Mouse (Mus musculus) midbrain, embryonic 16.5 days (tissue): ENCODE data around the gene Hnrnpc. TPM values are rescaled to one million over a fixed set of nuclear protein-coding genes. Genes with fewer than 3 reads are reported as not detected.
"Not testable (repeated sequence)": the region's sequence is repeated elsewhere in the genome, so short reads cannot be mapped to it uniquely, and the experiment has no call there.

Experiments used
- ATAC-seq: fragments of 200-750 bp; cut with Nextera tagmentation; 2 replicates; pipeline ENCODE4 v1.8.0; 2017; ENCODE audit warnings: moderate TSS enrichment
- H3K27ac ChIP-seq: fragments of 300-500 bp; sonication (generic); 2 replicates; pipeline ENCODE4 v1.5.1; 2014; ENCODE audit warnings: mild to moderate bottlenecking, low read length, mixed read lengths
- H3K27me3 ChIP-seq: fragments of 300-500 bp; sonication (generic); 2 replicates; pipeline ENCODE4 v1.6.1; 2014; ENCODE audit warnings: low read depth, low read length, mixed read lengths; ENCODE audit not compliant: control insufficient read depth, insufficient read depth
- H3K36me3 ChIP-seq: fragments of 300-500 bp; sonication (generic); 2 replicates; pipeline ENCODE4 v1.6.1; 2014; ENCODE audit warnings: mild to moderate bottlenecking, low read length, moderate library complexity, mixed read lengths; ENCODE audit not compliant: control insufficient read depth, insufficient read depth
- H3K4me1 ChIP-seq: fragments of 300-500 bp; sonication (generic); 2 replicates; pipeline ENCODE4 v1.6.1; 2014; ENCODE audit warnings: mild to moderate bottlenecking, low read length, mixed read lengths; ENCODE audit not compliant: control insufficient read depth, insufficient read depth
- H3K4me2 ChIP-seq: fragments of 300-500 bp; sonication (generic); 2 replicates; pipeline ENCODE4 v1.6.1; 2014; ENCODE audit warnings: mild to moderate bottlenecking, low read length, mixed read lengths
- H3K4me3 ChIP-seq: fragments of 300-500 bp; sonication (generic); 2 replicates; pipeline ENCODE4 v1.5.1; 2014; ENCODE audit warnings: low read depth, mild to moderate bottlenecking, low read length, moderate library complexity, mixed read lengths
- H3K9ac ChIP-seq: fragments of 300-500 bp; sonication (generic); 2 replicates; pipeline ENCODE4 v1.6.1; 2014; ENCODE audit warnings: low read depth, low read length, mixed read lengths
- H3K9me3 ChIP-seq: fragments of 300-500 bp; sonication (generic); replicated peaks from 2 replicates; pipeline ENCODE4 v1.6.1; 2014; ENCODE audit warnings: mild to moderate bottlenecking, low read length, mixed read lengths; ENCODE audit not compliant: control insufficient read depth, poor library complexity, severe bottlenecking
- WGBS: fragments of 180-500 bp; shearing (Covaris S2); extraction: QIAGEN DNeasy Blood & Tissue Kit; methylation state at CpG from one replicate; pipeline ENCODE4 v1.1.7; 2014; 5-methylcytosine and 5-hydroxymethylcytosine counted together
- polyA plus RNA-seq: library from polyadenylated mRNA; unstranded; fragments of >200 nt; fragmentation: Nextera tagmentation; extraction: Ambion mirVana; gene quantifications from 2 replicates; pipeline ENCODE4 v1.2.1, GENCODE M21; 2015

Gene Hnrnpc
- polyA plus RNA-seq, 1 experiment from 2014 or later = 449 TPM

DNA sequence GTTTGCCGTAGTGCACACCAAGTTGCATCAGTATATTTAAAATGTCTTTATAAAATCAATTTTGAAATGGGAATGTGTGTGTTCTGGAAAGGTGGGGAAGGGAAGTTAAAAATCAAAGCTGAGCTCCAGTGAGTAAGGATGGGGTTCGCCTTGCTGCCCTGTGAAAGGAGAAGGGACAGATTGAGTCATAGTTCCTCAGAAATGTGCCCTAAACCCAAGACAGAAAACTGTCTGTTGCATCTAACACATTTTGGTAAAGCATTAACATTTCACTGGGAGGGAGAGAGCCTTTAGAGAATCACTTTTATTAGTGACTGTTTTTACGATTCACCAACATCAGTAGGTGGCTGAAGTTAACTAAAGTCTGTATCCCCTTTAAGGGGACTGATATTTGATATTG lies 5.4 kb downstream of the Hnrnpc start:
- not testable (repeated sequence) for H3K4me3 ChIP-seq, H3K4me2 ChIP-seq, H3K27me3 ChIP-seq, H3K27ac ChIP-seq, H3K9me3 ChIP-seq, H3K36me3 ChIP-seq, H3K9ac ChIP-seq, ATAC-seq
- peaks cover 40% of the 10 kb centered on the region for H3K4me1 ChIP-seq
- WGBS = 88% methylated on average over 3 of the region's 3 CpGs

DNA sequence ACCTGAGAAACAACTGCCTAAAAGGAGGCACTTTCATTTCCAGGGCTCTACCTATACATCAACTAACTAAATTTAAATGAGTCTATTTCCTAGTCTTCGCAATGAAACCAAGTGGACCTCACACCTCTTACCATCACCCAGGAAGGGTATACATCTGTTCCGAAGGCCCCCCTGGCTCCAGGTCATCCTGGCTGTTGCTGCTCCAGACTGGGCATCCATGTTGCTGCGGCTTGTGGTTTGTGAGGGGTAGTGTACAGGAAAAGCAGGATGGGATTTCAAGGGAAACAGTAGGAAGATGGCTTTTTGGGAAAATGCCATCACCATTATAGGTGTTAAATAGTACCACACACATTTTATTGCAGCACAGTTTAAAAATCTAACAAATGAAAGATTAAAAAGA lies 6.6 kb downstream of the Hnrnpc start:
- 98% methylated on average over 3 of the region's 3 CpGs for WGBS
- not testable (repeated sequence) for H3K9ac ChIP-seq, H3K4me3 ChIP-seq, ATAC-seq, H3K36me3 ChIP-seq, H3K9me3 ChIP-seq, H3K27ac ChIP-seq, H3K4me2 ChIP-seq, H3K27me3 ChIP-seq
- H3K4me1 ChIP-seq = peaks cover 33% of the 10 kb centered on the region

- 84% methylated on average over 1 of the region's 1 CpGs for WGBS
- Histone ChIP-seq H3K27ac (no peak overlapping the region), H3K9ac (no peak overlapping the region), H3K36me3 (peaks cover 4% of the 10 kb centered on the region; the same call in 1 of the 2 replicates), H3K4me1 (peaks cover 8% of the 10 kb centered on the region), H3K27me3 (no peaks in the 10 kb centered on the region), H3K9me3 (no peaks in the 10 kb centered on the region), H3K4me3 (no peak overlapping the region), H3K4me2 (no peak overlapping the region)
- ATAC-seq = no peak
These were observed 9.3 kb downstream of the Hnrnpc start for GRCm38 (mm10) chr14:52094533-52094932.

DNA sequence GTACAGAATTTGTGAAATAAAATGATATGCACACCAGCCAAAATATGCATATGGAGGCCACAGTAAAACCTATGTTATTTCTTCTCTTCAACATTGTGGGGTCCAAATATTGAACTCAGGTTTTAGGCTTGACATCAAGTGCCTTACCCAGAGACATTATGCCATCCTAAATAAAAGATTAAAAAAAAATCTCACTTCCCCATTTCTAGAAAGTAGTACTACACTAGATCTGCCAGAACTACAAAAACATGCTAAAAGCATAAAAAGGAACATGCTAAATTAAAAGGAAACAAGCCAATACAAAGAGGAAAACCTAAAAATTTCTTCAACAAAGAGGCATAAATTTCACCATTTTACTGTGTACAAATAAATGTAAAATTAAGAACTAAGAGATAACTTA lies 20.7 kb downstream of the Hnrnpc start:
- ATAC-seq = no peak
- Histone ChIP-seq H3K36me3 (peaks cover 14% of the 10 kb centered on the region), H3K4me1 (no peaks in the 10 kb centered on the region), H3K4me3 (no peak overlapping the region), H3K4me2 (no peak overlapping the region), H3K9me3 (no peaks in the 10 kb centered on the region), H3K27me3 (no peaks in the 10 kb centered on the region), H3K9ac (no peak overlapping the region), H3K27ac (no peak overlapping the region)

GRCm38 (mm10) chr14:52071599-52072137 lies 32.2 kb downstream of the Hnrnpc start:
- no peaks in the 10 kb centered on the region for H3K4me1 ChIP-seq
- WGBS = 91% methylated on average over 15 of the region's 15 CpGs
- H3K9ac ChIP-seq = no peak overlapping the region
- no peaks in the 10 kb centered on the region for H3K9me3 ChIP-seq
- no peak for ATAC-seq
- no peak overlapping the region for H3K4me2 ChIP-seq
- H3K27me3 ChIP-seq = no peaks in the 10 kb centered on the region
- no peak overlapping the region for H3K4me3 ChIP-seq
- peaks cover 23% of the 10 kb centered on the region for H3K36me3 ChIP-seq
- H3K27ac ChIP-seq = no peak overlapping the region

GRCm38 (mm10) chr14:52066135-52066534 lies 37.7 kb downstream of the Hnrnpc start:
- no peaks in the 10 kb centered on the region for H3K27me3 ChIP-seq
- no peak overlapping the region for H3K4me3 ChIP-seq
- 67% methylated on average over 4 of the region's 4 CpGs for WGBS
- H3K9ac ChIP-seq = no peak overlapping the region
- ATAC-seq = no peak
- no peak overlapping the region for H3K4me2 ChIP-seq
- peaks cover 4% of the 10 kb centered on the region; the same call in 1 of the 2 replicates for H3K36me3 ChIP-seq
- no peaks in the 10 kb centered on the region for H3K9me3 ChIP-seq
- no peaks in the 10 kb centered on the region for H3K4me1 ChIP-seq
- H3K27ac ChIP-seq = no peak overlapping the region

DNA sequence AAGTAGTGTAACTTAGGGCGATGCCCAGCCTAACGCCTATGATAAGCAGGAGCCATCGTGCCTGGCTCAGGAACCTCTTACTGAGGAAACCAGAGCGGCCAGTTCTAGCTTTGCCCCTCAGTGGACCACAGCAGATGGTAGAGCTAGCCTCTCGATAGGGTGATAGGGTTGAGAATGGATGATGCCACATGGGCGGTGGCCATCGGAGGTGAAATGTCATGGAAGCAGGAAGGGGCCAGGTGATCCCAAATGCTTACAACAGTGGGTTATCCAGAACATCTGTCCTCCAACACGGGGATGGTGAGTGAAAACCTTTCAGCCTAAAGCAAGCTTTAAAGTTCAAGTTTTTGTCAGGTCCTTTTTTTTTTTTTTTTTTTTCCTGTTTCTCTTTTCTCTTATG lies 42.0 kb downstream of the Hnrnpc start:
- 87% methylated on average over 8 of the region's 8 CpGs for WGBS
- Histone ChIP-seq H3K4me3 (no peak overlapping the region), H3K9ac (no peak overlapping the region), H3K4me2 (no peak overlapping the region), H3K4me1 (no peaks in the 10 kb centered on the region), H3K27ac (no peak overlapping the region), H3K27me3 (no peaks in the 10 kb centered on the region), H3K36me3 (no peaks in the 10 kb centered on the region), H3K9me3 (no peaks in the 10 kb centered on the region)
- no peak for ATAC-seq

DNA sequence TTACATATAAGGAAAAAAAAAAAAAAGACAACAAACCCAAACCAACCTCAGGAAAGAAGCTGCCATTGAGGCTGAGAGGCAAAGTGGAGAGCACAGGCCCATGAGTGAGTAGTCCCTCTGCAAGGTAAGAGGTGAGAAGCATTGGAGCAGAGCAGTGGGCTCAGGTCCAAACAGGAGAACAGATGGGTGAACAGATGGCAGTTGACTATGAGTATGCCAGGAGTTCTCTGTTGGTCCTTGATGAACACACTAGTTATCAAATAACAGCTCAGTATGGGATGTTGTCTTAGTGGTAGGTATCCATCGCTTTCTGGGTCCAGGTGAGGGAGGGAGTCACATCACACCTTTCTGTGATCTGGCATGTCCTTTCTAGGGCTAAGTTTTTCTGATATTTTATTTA lies 43.0 kb downstream of the Hnrnpc start:
- H3K4me2 ChIP-seq = no peak overlapping the region
- H3K9me3 ChIP-seq = no peaks in the 10 kb centered on the region
- WGBS = 85% methylated on average over 1 of the region's 1 CpGs

GRCm38 (mm10) chr14:52059982-52060381 lies 43.8 kb downstream of the Hnrnpc start:
- WGBS = 77% methylated on average over 4 of the region's 4 CpGs
- H3K27me3 ChIP-seq = no peaks in the 10 kb centered on the region
- no peak overlapping the region for H3K4me2 ChIP-seq
- no peak overlapping the region for H3K9ac ChIP-seq
- H3K4me1 ChIP-seq = no peaks in the 10 kb centered on the region
- H3K36me3 ChIP-seq = no peaks in the 10 kb centered on the region
- ATAC-seq = no peak
- H3K27ac ChIP-seq = no peak overlapping the region
- H3K4me3 ChIP-seq = no peak overlapping the region
- no peaks in the 10 kb centered on the region for H3K9me3 ChIP-seq

More for the DNA sequence above, 43.0 kb downstream of the Hnrnpc start:
- no peak for ATAC-seq
- Histone ChIP-seq H3K4me3 (no peak overlapping the region), H3K36me3 (no peaks in the 10 kb centered on the region), H3K27me3 (no peaks in the 10 kb centered on the region), H3K9ac (no peak overlapping the region), H3K27ac (no peak overlapping the region), H3K4me1 (no peaks in the 10 kb centered on the region)
